Mouse (Mus musculus): ENCODE results near the gene Olfr559.

The Olfr559 gene

GRCm38 (mm10) chr7:102727391-102727790 lies at the start of gene Olfr559:
TSS of gene Olfr559 (minus strand) at chr7:102727491.
- DNase-seq (ENCODE audit: low read depth, low spot score): no peak

- no peak for DNase-seq (ENCODE audit: low read depth, low spot score)
Measured at GRCm38 (mm10) chr7:102770921-102771320, 43.6 kb upstream of the Olfr559 start, which contains the start of gene Olfr561. TSS of gene Olfr561 (plus strand) at chr7:102771221.

DNA sequence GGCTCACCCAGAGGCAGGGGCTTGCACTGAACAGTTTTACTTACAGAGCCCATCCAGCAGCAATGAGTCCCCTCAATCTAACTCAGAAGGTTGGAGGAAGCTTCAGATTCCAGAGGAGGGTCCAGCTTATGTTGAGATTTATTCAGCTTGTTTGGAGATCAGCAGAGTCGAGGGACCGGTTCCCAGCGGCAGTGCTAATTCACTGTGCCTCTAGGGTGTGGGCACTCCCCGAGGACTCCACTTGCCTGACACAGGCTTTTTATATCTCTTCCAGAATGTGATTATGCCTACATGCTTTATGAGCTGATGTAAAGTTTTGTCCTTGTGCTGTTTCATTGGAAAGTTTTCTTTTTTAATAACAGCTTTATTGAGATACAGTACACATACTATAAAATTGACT lies 32.0 kb upstream of the Olfr559 start, which contains the start of the genes Olfr560 and Olfr78:
Olfr560 (minus strand) TSS at position 101 of the 400 bp plus-strand sequence.
Olfr78 (minus strand) TSS at position 206 of the 400 bp plus-strand sequence.
- no peak for DNase-seq (ENCODE audit: low read depth, low spot score)

DNA sequence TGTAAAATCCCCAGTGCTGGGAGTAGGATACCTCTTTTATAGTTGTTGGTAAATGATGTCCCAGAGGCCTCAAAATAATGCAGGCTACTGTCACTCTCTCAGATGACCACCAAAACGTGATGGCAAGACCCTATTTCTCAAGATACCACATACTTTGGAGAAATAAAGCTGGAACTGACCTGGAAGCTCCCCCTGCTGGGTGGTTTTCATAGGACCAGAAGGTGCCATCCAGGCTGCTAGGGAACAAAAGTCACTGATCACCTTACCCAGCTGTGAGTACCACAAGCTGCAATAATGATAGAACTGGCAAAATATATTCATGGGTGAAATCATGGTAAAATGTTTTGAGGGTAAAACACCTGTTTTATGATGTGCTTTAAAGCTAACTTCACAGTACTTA lies 24.8 kb upstream of the Olfr559 start:
- peak; percentile 12 for DNase-seq (ENCODE audit: low read depth, low spot score)

DNA sequence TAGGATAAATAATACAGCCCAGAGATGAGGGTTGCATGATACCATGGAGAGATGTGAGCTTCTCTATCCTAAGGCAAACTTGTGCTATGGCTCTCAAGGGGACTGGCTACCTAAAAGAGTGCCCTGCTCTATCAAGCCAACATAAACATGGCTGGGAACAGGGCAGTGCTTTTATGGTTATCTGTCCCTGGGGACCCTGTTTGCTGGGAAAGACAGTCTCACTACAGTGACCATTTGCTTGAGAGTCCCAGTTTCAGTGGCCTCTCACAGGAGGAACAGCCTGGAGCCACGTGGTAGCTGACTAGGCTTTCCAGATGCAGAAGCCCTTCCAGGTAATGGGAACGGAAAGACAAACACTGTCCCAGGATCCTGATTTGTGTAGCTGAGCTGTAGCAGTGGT lies 10.4 kb upstream of the Olfr559 start:
- no peak for DNase-seq (ENCODE audit: low read depth, low spot score)

GRCm38 (mm10) chr7:102733793-102734192 lies 6.5 kb upstream of the Olfr559 start:
- DNase-seq (ENCODE audit: low read depth, low spot score): no peak

- DNase-seq (ENCODE audit: low read depth, low spot score): no peak
Measured at GRCm38 (mm10) chr7:102718970-102719369, 8.3 kb downstream of the Olfr559 start, which contains the start of gene Olfr33. TSS of gene Olfr33 (minus strand) at chr7:102719070.

DNA sequence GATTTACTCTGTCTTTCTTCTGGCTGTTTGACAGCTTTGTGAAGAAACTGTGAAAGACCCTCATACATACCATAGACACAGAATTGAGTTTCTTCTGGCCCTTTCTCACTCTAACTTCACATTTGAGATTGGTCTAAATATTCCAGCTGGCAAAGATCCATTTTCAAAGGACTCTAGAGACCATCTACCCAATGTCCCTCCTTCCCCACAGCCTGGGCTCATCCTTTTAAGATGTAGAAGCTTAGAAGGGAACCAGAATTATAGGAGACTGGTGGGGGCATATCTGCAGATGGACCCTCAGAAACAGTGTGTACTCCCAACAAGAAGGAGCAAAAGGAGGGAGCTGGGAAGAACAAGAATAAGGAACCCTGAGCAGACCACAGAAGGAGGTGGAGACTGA lies 25.4 kb downstream of the Olfr559 start, which contains the start of gene Olfr558:
Olfr558 (plus strand) TSS at position 301 of the 400 bp plus-strand sequence.
- DNase-seq (ENCODE audit: low read depth, low spot score): no peak

DNA sequence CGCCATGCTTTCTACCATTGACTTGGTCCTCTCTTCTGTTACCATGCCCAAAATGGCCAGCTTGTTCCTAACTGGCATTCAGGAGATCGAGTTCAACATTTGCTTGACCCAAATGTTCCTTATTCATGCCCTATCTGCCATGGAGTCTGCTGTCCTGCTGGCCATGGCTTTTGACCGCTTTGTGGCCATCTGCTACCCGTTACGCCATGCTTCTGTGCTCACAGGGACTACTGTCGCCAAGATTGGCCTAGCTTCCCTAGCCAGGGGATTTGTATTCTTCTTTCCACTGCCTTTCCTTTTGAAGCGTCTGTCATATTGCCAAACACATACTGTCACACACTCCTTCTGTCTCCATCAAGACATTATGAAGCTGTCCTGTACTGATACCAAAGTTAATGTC lies 28.8 kb downstream of the Olfr559 start:
- no peak for DNase-seq (ENCODE audit: low read depth, low spot score)

DNA sequence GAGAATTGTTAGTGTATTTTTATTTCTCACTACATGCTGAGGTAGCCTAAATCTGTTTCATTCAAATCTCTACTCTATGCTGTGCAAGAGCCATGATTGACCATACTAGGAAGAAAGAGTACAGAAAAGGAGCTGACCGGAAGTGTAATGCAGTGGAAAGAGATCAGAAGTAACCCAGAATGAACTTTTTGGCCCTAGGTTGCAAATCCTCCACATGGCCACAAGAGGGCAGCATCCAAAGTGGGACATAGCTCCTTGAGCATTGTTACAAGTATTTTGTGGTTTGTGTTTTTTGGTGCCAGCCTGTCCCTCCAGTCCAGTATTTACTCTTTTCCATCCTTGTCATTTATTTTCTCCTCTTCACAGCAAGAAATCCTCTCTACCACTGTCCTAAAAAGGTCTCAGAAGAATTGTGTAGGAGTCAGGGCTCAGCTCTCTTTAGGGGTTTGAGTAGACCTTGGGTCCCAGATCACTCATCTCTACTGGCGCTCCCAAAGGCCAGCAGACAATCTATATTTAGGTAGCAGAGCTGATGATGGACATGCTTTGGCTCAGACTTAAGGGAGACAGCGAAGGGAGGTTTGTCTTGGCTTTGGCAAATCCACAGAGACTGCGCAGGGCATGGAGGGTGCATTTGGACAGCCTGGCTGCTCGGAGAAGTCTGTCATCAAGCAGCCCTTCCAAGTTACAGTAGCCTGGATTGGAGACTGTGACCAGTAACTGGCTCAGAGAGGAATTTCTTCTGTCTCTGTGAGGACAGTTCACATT lies 31.7 kb downstream of the Olfr559 start, which contains the start of gene Olfr557:
Olfr557 (plus strand) TSS at position 553 of the 768 bp plus-strand sequence.
- peak; percentile 66 for DNase-seq (ENCODE audit: low read depth, low spot score)

GRCm38 (mm10) chr7:102686944-102687501 lies 40.3 kb downstream of the Olfr559 start, which contains the start of gene Trim68:
TSS of gene Trim68 (minus strand) at chr7:102687327.
- DNase-seq (ENCODE audit: low read depth, low spot score): peak; percentile 94

- DNase-seq (ENCODE audit: low read depth, low spot score): no peak
Measured at GRCm38 (mm10) chr7:102681916-102682315, 45.4 kb downstream of the Olfr559 start.

DNA sequence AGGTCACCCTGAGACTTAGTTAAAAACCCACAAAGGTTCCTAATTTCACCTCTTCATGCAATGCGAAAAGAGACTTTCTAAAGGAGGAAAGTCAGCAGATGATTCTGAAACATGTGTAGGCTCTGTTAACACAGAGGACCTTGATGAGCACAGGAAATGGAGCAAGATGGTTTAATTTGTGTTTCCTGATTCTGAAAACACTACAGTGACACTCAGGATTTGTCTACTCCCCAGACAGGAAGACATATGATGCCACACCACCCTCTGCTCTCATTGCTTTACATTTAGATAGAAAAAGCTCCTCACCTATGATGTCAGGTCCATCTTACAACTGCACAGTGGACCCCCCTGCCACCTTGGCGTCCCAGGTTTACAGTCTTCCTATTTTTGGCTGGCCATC lies 51.1 kb downstream of the Olfr559 start:
- no peak for DNase-seq (ENCODE audit: low read depth, low spot score)
